Mouse (Mus musculus): Measurements from ENCODE around the gene Btbd9. TPM values are rescaled to one million over a fixed set of nuclear protein-coding genes. Genes with fewer than 3 reads are reported as not detected.

Btbd9 gene
- polyA plus RNA-seq, 1 experiment = 21.3 TPM

DNA sequence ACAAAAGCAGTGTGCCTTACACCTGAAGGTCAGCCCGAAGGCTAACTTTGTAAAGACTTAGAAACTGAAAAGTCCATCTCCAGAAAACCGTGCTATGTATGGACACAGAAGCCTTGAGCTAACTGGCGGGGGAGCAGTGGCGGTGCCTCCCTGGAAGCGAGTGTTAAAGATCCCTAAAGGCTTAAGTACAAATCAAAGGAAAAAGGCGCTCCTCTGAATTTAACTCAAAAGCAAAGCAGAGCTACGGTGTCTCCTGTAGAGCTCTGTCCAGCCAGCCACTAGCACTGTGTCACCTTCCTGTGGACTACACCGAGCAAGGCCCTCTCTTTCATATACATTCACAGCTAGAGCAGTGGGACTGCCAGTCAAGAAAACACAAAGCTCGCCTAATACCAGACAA lies 98.1 kb downstream of the Btbd9 start:
- no peaks in the 10 kb centered on the region; the same call in 1 of the 2 replicates for H3K4me1 ChIP-seq (ENCODE audit: control insufficient read depth, insufficient read depth, low read length)
- no peak overlapping the region for H3K4me3 ChIP-seq (ENCODE audit: insufficient read depth, low read length)
- no peak overlapping the region for H3K27ac ChIP-seq (ENCODE audit: insufficient read depth, low read length)
- TF ChIP-seq POLR2A (IDR thresholded peaks at IDR 0.05; ENCODE audit: low read depth, low read length) (no peak), CTCF (IDR thresholded peaks at IDR 0.05; ENCODE audit: borderline replicate concordance, insufficient read depth, low read length) (no peak)

DNA sequence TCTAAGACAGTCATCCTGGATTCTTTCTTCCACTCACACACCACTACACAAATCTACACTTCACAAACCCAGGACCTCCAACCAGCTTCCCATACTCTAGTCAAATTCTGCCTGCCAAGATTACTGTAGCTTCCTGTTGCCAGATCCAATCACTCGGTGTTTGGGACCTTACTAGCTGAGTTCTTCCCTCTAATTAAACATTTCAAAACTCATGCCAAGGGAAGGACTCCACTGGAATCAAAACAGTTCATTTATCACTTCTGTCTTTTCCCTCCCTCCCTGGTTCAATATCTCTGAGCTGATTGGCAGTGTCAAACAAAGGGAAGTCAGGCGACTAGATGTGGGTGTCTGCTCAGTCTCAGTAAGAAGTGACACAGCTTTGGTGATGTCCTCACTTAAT lies 101.7 kb downstream of the Btbd9 start:
- H3K4me1 ChIP-seq (ENCODE audit: control insufficient read depth, insufficient read depth, low read length) = peaks cover 10% of the 10 kb centered on the region
- TF ChIP-seq CTCF (IDR thresholded peaks at IDR 0.05; ENCODE audit: borderline replicate concordance, insufficient read depth, low read length) (no peak), POLR2A (IDR thresholded peaks at IDR 0.05; ENCODE audit: low read depth, low read length) (no peak)
- no peak overlapping the region for H3K27ac ChIP-seq (ENCODE audit: insufficient read depth, low read length)
- H3K4me3 ChIP-seq (ENCODE audit: insufficient read depth, low read length) = no peak overlapping the region

DNA sequence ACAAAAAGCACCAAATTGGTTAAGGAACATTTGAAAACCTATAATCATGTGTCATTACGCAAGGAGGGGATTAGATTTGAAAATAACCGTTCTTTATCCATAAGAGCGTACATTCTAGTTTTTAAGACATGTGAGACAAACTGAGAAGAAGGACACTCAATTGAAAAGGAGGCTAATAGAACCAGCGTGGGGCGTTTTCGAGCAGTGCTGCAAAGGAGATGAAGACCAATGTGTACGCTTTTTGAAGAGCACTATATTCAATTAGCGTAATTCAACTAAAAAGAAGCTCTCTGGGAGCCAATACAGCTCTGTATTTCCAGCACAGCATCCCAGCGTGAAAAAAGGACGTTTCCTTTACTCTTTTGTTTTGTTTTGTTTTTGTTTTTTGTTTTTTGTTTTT lies 103.5 kb downstream of the Btbd9 start:
- Histone ChIP-seq H3K4me3 (ENCODE audit: insufficient read depth, low read length) (no peak overlapping the region), H3K4me1 (ENCODE audit: control insufficient read depth, insufficient read depth, low read length) (peaks cover 12% of the 10 kb centered on the region), H3K27ac (ENCODE audit: insufficient read depth, low read length) (no peak overlapping the region)
- no peak for TF ChIP-seq POLR2A (IDR thresholded peaks at IDR 0.05; ENCODE audit: low read depth, low read length)
- TF ChIP-seq CTCF (IDR thresholded peaks at IDR 0.05; ENCODE audit: borderline replicate concordance, insufficient read depth, low read length) = no peak

DNA sequence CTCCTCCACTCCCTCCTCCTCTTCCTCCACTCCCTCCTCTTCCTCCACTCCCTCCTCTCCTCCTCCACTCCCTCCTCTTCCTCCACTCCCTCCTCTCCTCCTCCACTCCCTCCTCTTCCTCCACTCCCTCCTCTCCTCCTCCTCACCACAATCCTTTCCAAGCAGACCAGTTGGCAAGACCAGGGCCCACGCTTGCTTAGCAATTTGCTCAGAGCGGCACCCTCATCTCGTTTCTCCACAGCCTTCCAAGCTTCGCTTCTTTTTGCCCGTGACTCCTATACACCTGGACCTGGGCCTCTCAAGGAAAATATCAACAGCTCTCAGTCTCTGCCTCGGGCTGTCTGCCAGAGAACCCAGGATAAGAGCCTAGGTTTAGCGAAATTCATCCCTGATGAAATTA lies 104.8 kb downstream of the Btbd9 start:
- peaks cover 13% of the 10 kb centered on the region for H3K4me1 ChIP-seq (ENCODE audit: control insufficient read depth, insufficient read depth, low read length)
- no peak overlapping the region for H3K4me3 ChIP-seq (ENCODE audit: insufficient read depth, low read length)
- no peak overlapping the region for H3K27ac ChIP-seq (ENCODE audit: insufficient read depth, low read length)
- TF ChIP-seq CTCF (IDR thresholded peaks at IDR 0.05; ENCODE audit: borderline replicate concordance, insufficient read depth, low read length) (no peak), POLR2A (IDR thresholded peaks at IDR 0.05; ENCODE audit: low read depth, low read length) (no peak)

- TF ChIP-seq POLR2A (IDR thresholded peaks at IDR 0.05; ENCODE audit: low read depth, low read length) (no peak), CTCF (IDR thresholded peaks at IDR 0.05; ENCODE audit: borderline replicate concordance, insufficient read depth, low read length) (no peak)
- H3K4me1 ChIP-seq (ENCODE audit: control insufficient read depth, insufficient read depth, low read length) = peaks cover 14% of the 10 kb centered on the region
- H3K27ac ChIP-seq (ENCODE audit: insufficient read depth, low read length) = no peak overlapping the region
- H3K4me3 ChIP-seq (ENCODE audit: insufficient read depth, low read length) = no peak overlapping the region
Measured at GRCm38 (mm10) chr17:30470790-30471189, 105.5 kb downstream of the Btbd9 start.

DNA sequence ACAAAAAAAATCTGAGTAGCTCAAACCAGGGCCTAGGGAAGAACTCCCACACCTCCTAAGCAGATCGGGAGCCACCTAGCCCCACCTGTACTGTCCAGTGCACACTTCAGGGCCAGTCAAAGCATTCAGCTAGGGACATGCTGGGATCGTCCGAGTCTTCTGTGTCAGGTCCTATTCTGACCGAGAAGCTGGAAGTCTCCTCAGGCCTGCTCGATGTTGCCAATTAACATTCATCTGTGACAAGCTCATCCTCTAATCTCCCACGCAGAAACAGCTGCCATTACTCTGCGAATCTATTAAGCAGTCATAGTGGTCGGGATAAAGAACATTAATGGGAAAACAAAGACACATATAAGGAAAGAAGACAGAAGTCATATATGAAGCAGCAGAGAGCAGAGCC lies 106.0 kb downstream of the Btbd9 start:
- H3K4me3 ChIP-seq (ENCODE audit: insufficient read depth, low read length) = no peak overlapping the region
- TF ChIP-seq POLR2A (IDR thresholded peaks at IDR 0.05; ENCODE audit: low read depth, low read length) (no peak), CTCF (IDR thresholded peaks at IDR 0.05; ENCODE audit: borderline replicate concordance, insufficient read depth, low read length) (no peak)
- peaks cover 18% of the 10 kb centered on the region for H3K4me1 ChIP-seq (ENCODE audit: control insufficient read depth, insufficient read depth, low read length)
- no peak overlapping the region for H3K27ac ChIP-seq (ENCODE audit: insufficient read depth, low read length)

- Histone ChIP-seq H3K4me3 (ENCODE audit: insufficient read depth, low read length) (no peak overlapping the region), H3K27ac (ENCODE audit: insufficient read depth, low read length) (no peak overlapping the region), H3K4me1 (ENCODE audit: control insufficient read depth, insufficient read depth, low read length) (peaks cover 24% of the 10 kb centered on the region)
- no peak for TF ChIP-seq POLR2A (IDR thresholded peaks at IDR 0.05; ENCODE audit: low read depth, low read length)
- TF ChIP-seq CTCF (IDR thresholded peaks at IDR 0.05; ENCODE audit: borderline replicate concordance, insufficient read depth, low read length) = no peak
Measured at GRCm38 (mm10) chr17:30469511-30470076, 106.7 kb downstream of the Btbd9 start.

DNA sequence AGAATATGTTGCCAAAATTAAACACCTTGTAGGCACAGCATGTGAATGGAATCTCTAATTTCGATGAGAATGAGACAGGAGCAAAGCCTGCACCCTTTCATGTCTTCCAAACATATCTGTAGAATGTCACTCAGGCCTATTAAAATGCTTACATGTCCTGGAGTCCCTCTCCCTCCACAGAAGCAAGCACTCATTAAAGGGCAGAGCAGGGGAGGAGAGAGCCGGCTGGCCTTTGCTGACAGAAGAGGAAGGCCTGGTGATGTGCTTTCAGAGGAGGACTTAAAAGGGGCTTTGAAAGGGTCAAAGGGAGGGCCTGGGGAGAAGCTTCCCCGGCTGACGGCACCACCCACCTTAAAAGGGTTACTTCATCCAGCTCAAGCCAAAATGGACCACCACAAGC lies 107.9 kb downstream of the Btbd9 start:
- Histone ChIP-seq H3K27ac (ENCODE audit: insufficient read depth, low read length) (no peak overlapping the region), H3K4me3 (ENCODE audit: insufficient read depth, low read length) (no peak overlapping the region), H3K4me1 (ENCODE audit: control insufficient read depth, insufficient read depth, low read length) (peaks cover 30% of the 10 kb centered on the region)
- TF ChIP-seq CTCF (IDR thresholded peaks at IDR 0.05; ENCODE audit: borderline replicate concordance, insufficient read depth, low read length) = no peak
- TF ChIP-seq POLR2A (IDR thresholded peaks at IDR 0.05; ENCODE audit: low read depth, low read length) = no peak

DNA sequence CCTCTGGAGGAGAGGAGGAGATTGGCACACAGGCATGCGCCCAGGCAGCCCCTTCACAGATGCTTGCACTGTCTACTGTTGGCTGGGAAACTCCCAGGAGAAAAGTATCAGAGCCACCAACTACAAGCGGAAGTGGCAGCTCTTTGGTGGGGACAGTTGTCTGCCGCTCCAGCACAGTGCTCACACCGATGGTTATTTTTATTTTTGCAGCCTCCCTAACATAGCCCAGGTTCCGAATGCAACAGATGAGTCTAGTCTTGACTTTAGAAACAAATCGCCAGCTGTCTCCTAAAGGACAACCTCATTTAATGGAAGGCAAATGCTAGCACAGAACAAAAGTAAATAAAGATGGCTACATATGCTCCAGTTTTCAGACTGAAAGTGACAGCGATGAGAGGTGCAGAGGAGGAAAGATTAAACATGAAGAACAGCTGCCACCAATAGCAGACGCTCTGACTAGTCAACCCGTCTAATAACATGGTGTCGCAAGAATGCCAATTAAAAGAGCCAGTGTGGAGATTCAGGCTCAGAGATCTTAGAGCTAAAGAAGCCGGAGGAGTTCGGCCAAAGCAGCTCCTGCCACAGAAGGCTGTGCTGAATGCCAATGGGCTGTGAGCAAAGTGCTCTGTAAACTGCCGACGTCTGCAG lies 108.6 kb downstream of the Btbd9 start:
- Histone ChIP-seq H3K4me3 (ENCODE audit: insufficient read depth, low read length) (no peak overlapping the region), H3K27ac (ENCODE audit: insufficient read depth, low read length) (no peak overlapping the region), H3K4me1 (ENCODE audit: control insufficient read depth, insufficient read depth, low read length) (peaks cover 30% of the 10 kb centered on the region)
- TF ChIP-seq POLR2A (IDR thresholded peaks at IDR 0.05; ENCODE audit: low read depth, low read length) (no peak), CTCF (IDR thresholded peaks at IDR 0.05; ENCODE audit: borderline replicate concordance, insufficient read depth, low read length) (no peak)

- Histone ChIP-seq H3K4me3 (ENCODE audit: insufficient read depth, low read length) (no peak overlapping the region), H3K4me1 (ENCODE audit: control insufficient read depth, insufficient read depth, low read length) (peaks cover 21% of the 10 kb centered on the region), H3K27ac (ENCODE audit: insufficient read depth, low read length) (peak overlapping the region; percentile 16; the same call in 1 of the 2 replicates)
- TF ChIP-seq CTCF (IDR thresholded peaks at IDR 0.05; ENCODE audit: borderline replicate concordance, insufficient read depth, low read length) (no peak), POLR2A (IDR thresholded peaks at IDR 0.05; ENCODE audit: low read depth, low read length) (no peak)
Measured at GRCm38 (mm10) chr17:30465060-30465762, 111.1 kb downstream of the Btbd9 start.
